Mouse (Mus musculus) cerebellum, postnatal 25 days (tissue): ENCODE measurements around the gene Rybp.

Experiments used
- DNase-seq, 2 experiments: peaks; one replicate each; pipeline ENCODE4 v3.0.0; 2021; ENCODE audit warnings: mixed read lengths in 2 of 2

The Rybp gene

DNA sequence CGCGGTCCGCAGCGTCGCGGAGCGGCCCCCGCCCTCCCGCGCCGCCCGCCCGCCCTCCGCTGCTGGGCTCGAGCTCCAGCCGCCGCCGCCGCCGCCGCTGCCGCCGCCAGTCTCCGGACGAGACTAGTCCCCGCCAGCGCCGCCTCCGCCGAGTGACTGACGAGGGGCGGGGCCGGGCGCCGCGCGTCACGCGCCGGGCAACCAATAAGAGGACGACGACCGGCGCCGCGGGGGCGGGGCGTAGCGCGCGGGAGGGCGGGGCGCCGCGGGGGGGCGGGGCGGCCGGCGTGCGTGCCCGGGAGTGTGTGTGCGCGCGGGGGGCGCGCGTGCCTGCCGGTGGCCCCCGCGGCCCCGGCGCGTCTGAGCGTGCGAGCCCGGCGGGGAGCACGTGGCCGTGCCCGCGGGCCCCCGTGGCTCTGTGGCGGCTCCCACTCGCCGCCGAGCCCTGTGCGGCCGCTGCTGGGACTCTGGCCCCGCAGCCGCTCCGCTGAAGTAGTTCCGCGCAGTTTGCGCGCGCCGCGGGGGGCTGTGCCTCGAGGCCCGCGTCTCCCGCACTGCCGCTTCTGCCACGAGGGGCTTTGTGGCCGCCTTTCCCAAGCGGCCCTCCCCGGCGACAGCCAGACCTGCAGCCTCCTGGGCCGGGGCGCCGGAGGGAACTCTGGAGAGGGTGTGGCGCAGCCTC is at the start of gene Rybp:
Rybp (minus strand) TSS at position 152 of the 682 bp plus-strand sequence.
- peak; percentile 95 to 98 for DNase-seq

DNA sequence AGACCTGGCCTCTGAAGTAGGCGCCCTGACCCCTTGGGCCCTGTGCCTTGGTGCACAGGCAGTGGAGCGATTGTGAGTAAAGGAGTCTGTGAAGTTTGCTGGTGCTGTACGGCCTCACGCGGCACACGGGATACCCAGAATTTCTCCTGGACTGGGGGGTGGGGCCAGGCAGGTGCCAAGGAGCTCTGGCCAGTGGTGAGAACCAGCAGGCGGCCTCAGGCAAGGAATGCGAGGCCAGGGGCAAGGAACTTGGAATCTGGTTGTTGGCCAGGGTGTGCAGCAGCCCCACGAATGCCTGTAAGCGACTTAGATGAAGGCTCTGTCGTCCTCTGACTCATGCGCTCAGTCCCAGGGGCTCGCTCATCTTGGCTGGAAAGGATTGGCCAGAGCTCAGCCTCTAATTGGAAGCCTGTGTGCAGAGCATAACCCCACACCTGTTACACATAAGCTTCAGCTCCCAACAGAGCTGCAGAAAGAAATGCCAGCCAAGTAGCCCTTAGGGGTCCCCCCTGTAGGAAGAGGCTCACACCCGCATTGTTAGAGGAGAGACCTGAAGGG is 49.4 kb upstream of the Rybp start:
- DNase-seq: peak in 1 of 2 experiments; percentile 19

DNA sequence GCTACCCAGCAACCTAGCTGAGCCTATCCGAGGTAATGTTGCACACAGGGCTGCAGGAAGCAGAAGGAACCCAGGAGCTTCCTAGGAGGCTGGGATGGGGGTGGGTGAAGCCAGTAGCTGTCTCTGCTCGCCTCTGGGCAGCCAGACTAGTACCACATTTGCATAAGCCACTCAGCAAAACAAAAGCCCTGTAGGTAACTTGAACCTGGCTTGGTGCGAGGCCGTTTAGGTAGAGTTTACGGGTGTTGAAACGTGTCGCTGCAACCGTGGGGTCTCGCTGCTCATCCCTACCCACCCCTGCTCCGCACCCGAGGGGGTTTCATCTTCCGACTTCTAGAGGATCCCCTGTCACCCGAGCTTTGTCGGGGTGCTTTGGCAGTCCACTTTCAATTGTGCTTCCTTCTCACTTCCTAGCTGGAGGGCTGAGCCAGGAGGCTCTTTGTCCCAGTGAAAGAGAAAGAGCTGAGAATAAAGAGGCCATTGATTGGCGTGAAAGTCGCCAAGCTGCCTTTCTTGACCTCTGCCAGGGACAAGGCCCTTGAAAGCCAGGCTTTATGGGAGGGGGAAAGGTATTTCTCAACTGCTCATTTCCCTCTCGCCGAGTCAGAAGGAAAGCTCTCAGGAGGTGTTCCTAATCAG is 48.3 kb upstream of the Rybp start:
- DNase-seq: no peak

DNA sequence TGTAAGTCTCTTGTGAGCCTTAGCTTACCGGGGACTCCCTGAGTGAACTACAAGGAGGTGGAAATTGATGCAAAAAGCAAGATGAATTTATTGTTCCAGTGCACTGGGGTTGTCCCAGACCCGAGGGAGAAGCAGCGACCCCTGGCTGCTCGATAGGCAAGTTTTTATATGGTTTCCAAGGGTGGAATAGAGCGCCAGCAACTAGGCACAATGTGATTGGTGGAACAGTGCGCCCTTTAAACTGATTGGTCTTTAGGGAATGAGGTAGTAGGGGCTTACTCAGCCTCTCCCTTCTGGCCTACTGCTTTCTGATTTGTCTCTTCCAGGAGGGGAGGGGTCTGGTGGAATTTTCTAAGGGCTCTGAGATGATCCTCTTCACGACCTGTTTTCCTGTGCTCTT is 46.5 kb upstream of the Rybp start:
- DNase-seq: no peak

DNA sequence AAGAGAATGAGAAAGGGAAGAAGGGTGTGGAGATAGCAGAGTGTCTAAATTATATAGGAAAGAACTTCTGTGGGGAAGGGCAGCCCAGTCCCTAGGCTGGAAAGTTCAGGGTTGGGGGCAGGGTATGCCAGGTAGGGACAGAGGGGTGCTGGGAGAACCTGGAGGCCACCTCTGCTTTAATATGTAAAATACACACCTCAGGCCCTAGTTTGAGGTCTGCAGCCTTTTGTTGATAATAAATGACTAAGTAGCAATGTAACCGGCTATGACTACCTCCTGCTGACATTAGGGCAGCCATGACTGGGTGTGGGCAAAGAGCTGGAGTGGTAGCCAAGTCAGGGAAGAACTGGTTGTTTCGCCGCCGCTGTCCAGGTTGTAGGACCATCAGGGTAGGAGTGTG is 45.2 kb upstream of the Rybp start:
- no peak for DNase-seq

DNA sequence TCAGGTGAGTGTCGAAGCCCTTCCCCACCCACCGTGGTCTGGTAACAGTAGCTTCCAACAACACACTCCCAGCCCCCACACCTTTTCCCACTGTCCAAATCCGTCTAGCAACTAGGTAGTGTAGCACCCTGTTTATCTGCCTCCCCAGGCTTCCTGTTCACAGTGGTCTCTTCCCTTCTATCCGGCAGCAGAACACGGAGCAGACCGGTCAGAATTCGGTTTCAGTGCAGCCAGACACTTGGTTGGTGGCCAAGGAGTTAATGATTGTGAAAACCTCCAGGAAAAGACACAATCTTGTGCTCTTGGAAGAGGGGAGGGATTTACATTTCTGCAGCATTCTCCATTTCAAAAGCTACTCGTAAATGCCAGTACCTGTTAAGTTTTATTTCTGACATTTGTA is 44.3 kb upstream of the Rybp start:
- DNase-seq: no peak

DNA sequence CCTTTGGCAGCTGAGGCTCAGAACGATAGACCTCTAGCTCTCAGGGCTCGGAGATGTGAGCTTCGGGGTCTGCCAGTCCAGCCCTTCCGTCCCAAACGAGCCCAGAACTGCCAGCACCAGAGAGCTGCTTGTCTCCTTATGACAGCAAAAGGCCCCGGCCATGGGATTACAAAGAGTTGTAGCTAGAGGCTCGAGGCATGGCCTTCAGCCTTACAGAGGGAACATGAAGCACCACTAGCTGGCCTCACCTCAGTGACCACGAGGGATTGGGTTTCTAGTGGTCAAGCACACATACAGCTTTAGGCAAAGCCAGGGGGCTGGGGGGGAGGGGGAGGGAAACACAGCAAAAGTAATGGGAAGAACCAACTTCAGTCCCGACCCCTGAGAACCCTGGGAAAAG is 43.8 kb upstream of the Rybp start:
- DNase-seq: no peak

DNA sequence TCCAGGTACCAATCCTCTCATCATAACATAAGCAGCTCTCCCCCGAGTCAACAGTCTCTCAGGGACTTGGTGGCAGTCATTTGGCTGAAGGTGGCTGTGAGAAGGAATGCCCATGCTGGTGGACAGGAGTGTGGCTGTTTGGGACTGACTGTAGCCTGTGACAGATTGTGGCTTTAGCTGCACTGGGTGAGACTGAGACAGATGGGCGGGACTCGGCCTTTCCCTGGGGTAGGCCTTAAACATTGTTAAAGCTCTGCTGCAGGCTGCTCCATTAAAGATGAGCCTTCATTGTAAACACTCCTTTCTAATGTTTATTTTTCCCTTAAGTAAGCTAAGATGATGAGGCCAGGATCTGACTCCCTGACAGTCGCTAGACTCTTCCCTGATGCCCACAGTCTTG is 42.3 kb upstream of the Rybp start:
- no peak for DNase-seq

DNA sequence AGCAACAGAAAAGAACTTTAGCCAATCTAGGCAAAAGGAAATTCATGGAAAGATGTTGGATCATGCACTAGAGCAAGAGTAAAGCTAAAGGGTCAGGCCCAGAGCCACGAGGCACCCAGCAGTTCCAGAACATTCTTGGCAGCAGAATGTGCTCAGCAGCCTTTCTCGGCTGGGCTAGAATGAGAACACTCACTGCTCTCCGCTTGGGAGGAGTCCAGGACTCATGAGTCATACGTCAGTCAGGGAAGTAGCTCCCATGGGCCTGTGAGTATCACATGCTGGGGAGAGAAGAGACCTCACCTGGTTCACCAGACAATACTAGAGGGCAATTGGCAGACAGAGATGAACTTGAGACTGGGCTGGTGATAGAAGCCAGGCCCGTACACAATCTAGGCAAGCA is 39.8 kb upstream of the Rybp start:
- peak; percentile 43 to 66 for DNase-seq

DNA sequence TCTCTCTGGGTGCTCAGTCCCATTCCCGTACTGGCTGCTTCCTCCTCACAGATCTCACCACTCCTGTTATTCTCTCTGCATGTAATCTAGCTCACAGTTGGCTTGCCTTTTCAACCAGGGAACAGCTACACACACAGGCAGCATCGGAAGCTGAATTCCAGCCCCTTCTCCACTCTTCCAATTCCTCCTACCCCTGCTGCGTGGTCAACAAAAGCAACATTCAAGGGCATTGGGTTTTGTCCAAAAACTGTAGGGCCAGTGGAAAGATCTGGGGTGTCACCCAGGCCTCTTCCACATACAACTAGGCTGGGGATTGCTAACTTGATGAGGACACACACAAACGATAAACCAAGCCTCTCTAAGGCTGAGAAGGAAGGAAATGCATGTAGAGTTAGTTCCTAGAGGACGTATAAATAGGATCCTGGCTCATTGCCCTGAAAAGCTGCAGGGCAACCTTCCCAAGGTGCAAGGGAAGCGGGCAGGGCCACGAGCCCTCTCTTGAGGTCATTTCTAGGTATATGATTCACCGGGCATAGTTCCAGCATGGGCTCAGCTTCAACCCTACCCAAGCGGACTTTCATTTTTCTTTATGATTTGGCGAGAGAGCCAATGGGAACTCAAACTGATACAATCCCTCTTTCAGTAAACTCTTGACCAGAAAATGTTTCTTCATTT is 36.6 kb upstream of the Rybp start:
- peak in 1 of 2 experiments; percentile 18 for DNase-seq

DNA sequence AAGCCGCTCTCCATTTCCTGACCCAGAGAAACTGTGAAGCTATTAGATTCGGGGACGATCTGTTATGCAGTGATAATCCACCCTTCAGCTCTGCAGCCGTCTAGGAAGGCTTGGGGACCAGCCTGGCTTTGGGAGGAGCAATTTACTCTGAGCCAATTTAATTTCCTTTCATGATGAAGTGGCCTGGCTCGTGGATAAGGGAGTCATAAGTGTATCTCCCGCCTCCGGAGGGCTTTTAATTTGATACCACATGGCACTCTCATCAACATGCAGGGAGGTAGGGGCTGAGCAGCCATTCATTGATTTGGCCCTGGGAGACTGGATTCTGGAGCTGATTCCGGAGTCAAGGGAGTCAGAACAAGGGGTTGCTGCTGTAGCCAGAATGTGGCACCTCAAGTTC is 35.3 kb upstream of the Rybp start:
- no peak for DNase-seq

DNA sequence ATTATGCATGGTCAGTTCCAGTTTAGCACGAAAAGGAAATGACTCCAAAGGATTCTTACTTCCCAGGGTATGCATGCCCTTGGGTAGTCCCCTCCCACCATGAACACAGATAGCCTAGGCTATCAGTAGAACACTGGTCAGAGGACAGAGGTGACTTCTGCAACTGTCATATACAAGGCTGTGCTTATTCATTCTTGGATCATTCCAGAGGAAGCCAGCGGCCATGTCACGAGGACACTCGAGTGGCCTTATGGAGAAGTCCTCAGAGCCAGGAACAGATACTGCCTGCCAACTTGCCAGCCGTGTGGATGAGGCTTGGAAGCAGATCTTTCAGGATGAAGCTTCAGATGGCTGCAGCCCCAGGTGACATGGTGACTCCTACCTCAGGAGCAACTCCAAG is 34.9 kb upstream of the Rybp start:
- DNase-seq: no peak

DNA sequence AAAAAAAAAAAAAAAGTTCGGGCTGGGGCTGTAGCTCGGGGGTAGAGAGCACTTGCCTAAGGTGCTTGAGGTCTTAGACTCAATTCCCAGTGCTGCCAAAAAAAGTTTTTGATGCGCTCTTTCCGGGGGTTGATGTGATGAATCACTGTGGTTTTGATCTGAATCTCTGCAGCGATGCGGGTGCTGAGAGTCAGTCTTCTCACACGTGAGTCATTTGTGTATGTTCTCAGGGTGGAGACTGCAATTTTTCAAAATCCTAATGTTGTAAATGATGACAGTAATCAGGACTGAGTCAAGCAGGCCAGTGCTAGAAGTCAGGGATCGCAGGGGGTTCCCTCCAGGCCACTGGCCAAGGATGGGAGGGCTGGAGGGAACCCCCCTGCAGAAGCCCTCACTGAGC is 26.9 kb upstream of the Rybp start:
- no peak for DNase-seq

DNA sequence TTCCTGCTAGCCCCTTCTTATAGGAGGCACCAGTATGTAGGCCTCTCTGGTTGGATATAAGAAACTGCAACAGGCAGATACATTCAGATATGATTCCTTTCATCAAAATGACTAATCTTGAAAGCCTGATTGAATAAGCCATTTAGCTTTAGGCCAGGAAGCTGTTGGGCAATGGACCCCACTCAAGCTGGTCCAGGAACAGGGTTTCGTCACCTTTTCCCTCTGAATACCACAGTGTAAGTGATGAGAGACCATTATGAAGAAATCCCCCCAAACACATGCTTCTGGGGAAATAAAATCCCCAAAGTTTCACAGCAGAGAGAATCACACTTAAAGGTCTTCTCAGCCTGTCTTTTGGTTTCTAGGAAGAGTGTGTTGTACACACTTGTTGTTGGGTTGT is 23.9 kb upstream of the Rybp start:
- no peak for DNase-seq

DNA sequence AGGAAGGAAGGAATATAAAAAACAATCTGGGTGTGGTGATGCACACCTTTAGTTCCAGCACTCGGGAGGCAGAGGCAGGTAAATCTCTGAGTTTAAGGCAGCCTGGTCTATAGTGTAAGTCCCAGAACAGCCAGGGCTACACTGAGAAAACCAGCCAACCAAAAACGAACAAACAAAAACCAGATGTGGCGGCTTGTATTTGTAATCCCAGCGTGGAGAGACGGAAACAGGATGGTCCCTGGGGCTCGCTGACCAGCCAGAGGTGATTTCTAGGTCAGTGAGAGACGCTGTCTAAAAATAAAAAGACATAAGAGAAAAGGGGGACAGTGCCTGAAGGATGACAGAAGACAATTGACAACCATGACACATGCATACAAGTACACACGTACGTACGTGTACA is 17.5 kb upstream of the Rybp start:
- no peak for DNase-seq

DNA sequence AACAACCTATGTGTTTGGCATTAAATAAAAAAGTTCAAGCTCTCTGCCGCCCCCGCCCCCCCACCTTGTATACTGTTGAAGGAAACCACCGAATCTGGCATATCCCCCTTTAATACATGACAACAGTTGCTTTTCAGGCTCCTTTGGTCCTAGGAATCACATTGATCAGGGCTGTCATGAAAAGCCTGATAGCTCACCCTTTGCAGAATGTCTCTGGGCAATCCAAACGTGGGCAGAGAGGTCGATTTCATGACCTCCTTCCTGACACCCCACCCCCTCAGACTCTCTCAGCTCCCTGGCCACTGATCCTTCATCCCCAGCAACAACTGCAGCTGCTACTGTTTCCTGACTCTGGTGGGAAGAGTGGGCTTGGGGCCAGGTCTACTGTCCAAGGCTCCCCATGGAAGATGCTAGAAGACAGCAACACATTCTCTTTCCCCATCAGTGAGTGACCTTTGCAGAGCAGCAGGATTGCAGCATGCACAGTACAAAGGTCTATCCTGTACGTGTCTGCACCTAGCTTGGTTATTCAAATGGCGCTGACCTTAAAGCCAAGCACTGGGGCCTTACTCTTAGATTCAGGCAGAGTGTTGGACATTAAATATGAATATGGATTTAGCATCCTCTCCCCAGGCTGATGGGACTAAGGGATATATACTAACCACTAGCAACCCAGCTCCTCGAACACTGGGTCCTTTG is 14.3 kb upstream of the Rybp start:
- DNase-seq: no peak

DNA sequence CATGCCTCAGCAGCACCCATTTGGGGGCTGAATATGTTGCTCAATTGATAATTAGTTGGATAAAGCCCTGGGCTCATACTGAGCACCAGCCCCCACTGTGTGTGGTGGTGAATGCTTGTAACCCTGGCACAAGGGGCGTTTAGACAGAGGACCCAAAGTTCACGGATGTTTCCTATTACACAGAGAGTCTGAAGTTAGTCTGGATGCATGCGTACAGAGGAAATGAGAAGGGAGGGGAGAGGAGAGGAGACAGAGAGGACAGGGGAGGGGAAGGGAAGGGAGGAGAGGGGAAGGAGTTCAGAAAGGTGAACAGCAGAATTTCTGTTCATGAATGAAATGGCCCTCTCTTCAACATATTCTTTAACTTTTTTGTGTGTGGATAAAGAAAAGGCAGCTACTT is 13.5 kb upstream of the Rybp start:
- no peak for DNase-seq

DNA sequence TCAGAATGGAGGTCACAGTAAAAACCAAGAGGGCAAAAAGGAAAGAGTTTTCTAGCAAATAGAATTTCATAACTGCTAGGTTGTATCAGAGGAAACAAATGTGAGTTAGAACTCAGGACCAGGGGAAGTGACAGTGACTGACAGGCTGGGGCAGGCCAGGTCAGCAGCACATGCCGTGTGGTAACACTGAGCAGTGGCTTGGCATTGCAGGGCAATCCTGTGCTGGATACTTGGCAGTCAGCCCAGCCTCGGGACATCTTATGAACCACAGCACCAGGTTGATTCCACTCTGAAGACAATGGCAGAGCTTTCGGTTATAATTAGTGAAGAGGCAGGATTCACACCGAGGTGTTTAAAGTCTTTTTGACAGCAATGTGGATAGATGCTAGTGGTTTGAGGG is 11.7 kb upstream of the Rybp start:
- DNase-seq: peak; percentile 22 to 67

DNA sequence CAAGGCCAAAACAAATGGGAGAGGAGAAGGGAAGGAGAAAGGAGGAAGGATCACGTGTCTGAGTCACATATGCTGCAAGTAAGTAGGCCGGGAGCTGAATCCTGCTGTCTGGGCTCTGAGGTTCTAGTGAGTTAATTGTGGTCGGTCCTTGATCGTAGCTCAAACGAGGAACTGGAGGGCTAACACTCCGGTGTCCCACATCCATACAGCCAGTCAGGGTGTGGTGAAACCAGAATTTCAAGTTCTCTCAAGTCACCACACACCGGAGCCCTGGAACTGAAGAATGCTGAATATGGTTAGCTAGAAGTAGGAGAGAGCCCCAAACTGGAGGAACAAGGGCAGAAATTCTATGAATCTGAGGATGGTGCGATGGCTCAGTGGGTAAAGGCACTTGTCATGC is 10.3 kb upstream of the Rybp start:
- DNase-seq: no peak

DNA sequence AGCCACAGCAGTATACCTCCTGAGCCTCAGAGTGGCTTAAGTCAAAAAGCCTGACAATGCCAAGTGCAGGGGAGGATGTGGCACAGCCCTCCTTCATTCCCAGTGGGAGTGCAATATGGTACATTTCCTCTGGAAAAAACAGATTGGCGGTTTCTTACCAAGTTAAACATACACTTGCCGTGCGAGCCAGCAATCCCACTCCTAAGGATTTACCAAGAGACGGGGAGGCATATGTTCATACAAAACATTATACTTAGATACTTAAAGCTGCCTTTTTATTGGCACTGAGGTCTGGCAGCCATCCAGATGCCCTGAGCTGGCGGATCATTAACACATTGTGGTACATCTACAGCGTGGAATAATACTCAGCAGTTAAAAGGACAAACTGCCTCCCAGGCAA is 5.1 kb upstream of the Rybp start:
- DNase-seq: no peak

DNA sequence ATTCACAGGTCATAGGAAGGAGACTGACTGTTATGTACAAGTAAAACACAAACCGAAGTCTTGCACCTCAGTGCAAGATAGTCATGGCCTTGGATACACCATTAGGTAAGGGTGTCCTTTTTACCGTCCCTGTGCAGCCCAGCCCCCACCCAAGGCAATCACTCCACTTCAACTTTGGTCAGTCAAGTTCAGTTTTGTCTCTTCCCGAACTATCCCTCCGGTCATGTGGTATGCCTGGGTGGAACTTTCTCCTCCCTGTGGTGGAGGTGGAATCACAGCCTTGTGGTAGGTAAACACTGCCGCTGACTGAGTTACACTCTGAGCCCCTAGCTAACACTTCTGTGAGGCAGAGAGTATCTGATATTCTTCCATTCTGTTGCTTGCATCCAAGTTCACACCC is 1.8 kb upstream of the Rybp start:
- no peak for DNase-seq

DNA sequence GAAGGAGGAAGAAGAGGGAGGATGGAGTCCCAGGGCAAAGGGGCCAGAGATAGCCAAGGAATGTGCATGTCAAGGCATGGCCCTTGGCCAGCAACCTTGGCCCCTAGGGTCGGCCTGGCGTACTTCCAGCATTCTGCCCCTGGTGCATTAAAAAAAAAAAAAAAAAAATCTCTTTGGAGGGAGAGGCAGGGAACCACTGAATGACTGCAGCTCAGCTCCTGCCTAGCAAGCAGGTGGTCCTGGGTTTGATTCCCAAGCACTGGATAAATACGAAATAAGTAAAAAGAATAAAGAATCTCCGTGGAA is 1.4 kb upstream of the Rybp start:
- peak; percentile 18 to 44 for DNase-seq

DNA sequence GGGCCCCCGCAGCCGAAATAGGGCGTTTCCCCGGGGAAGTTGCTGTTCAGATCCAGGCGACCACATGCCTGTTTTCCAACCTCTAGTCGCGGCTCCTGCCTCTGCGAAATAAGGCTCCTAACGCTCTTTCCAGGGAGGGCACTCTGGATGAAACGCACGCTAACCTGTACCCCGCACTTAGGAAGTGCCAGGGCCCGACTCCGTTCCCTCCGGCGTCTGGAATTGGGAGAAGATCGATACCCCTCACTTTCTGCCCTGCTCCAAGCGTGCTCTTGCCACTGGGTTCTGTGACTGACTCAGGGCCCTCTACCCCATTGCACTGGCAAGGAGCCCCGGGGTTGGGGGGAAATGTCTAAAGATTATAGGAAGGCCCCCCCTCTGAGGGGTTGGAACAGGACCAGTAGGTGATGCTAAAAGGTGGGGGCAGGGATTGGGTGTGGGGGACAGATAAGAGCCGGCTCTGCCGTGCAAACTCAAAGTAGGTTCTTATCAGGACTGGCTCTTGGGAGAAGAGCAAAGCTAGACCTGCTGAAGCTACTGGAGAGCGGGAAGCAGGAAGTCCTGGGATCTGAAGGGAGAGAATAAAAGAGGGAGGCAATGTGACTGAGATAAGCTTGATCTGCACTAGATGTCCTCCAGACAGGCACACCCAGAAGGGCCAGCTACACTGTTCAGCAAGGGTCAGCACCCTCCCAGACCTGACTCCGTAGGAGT is 888 bp upstream of the Rybp start:
- peak; percentile 42 to 62 for DNase-seq
